Mouse (Mus musculus) right cerebral cortex, postnatal 14 days (tissue): Measurements from ENCODE around the gene Fuca1.
A peak's percentile ranks its signal among the peaks of the same experiment; 100 is the strongest.

Experiments used
- DNase-seq: peaks from one replicate; pipeline ENCODE4 v3.0.0; 2022

Fuca1 gene

DNA sequence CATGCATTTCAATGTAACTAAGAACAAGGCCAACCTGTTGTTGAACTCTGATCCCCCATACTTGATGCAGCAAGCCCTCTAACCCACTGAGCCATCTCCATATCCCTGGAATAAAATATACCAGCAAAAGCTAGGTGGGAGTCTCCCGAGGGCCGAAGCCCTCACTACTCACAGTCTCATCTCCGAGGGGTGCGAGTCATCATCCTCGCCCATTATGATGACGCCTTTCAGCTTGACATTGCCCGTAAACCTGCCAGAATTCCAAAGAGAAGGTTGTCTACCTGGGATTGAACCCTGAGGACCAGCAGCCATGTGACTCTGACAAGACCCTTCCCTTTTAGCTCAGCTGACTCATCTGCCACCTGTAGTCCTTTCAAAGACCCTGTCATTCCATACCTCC is 65.2 kb downstream of the Fuca1 start:
- no peak for DNase-seq

DNA sequence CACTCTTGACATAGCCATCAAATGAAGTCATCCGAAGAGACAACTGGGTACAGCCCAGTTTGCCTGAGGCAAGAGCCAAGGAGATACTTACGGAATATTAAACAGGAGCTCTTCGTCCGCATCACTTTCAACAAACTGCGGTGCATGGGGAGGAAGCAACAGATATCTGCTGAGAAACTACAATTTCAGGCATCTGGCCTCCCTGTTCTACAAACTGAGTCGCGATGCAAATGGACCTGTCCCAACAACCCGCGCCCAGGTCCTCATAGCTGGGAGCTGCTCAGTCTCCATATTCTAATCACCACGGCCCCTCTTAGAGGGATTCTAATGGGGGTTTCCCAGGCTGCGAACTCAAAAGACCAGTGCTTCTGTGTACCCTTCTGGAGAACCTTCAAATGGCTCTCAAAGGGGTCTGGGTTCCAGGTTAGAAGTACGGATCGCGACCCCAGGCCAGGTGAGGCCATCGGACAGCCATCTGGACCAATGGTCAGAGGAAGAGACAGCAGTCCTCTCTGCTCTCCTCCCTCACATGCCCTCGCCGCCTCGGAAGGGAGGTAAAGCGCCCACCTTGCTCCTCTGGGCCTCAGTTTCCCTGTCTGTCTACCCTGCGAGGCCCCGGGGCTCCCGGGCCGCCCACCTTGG is 65.9 kb downstream of the Fuca1 start:
- no peak for DNase-seq

DNA sequence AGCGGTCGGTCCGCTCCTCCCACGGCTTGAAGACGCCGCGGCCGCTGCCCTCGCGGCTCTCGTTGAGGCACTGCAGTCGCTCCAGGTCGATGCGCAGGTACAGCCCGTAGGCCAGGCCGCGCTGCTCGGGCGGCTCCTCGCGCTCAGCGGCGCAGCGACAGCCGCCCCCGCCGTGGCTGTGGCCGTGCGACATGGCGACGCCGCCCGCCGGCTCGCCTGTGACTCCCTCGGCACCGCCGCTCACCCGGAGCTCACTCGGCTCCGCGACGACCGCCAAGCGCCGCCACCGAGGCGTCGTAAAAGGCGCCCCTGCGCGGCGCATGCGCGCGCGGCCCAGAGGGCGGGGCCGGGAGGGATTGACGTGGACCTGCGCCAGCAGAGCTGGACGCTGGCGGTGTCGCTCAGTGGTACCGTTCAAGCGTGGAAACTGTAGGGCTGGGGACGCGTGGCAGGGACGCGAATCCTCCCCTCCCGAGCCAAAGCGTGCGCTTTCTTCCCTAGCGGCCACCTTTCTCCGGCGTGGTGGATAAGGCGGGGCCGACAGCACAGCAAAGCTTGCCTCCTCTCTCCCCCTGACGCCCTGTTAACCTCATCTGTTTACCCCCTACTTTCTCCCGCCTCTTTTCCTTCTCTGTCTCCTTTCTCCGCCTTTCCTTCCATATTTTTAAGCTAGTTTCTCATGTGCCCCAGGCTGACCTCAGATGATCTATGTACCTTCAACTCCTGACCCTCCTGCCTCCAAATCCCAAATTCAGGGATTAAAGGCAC is 66.6 kb downstream of the Fuca1 start, which contains the start of gene Pithd1:
TSS of gene Pithd1 (minus strand) at position 322 of the 768 bp plus-strand sequence.
- DNase-seq: peak; percentile 91

DNA sequence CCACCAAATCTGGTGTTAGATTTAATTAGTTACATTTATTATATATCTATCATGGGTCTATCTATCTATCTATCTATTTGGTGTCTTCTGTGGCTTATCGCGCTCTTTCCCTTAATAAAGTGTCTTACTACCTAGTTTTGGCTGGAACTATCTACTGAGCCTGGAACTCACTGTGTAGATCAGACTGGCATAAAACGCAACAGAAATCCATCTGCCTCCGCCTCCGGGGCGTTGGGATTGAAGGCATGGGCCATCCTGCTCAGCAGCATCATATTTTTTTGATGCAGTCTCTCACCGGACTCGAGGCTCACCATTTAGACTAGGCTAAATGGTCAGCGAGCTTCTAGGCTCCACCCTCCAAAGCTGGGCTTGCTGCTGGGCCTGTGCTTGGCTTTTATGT is 67.2 kb downstream of the Fuca1 start:
- no peak for DNase-seq
